Mouse (Mus musculus): ENCODE measurements around the gene Zc2hc1c. TPM values are rescaled to one million over a fixed set of nuclear protein-coding genes. Genes with fewer than 3 reads are reported as not detected.

Zc2hc1c gene
- polyA plus RNA-seq, 1 experiment from 2014 or later: 0.12 TPM

- no peaks in the 10 kb centered on the region for H3K9me3 ChIP-seq (replicated peaks)
- 37% methylated on average over 5 of the region's 5 CpGs for WGBS (ENCODE audit: insufficient replicate concordance)
- peaks cover 40% of the 10 kb centered on the region for H3K27me3 ChIP-seq (replicated peaks)
- H3K36me3 ChIP-seq: no peaks in the 10 kb centered on the region
- H3K4me2 ChIP-seq: no peak overlapping the region
- no peak overlapping the region for H3K4me3 ChIP-seq
- H3K9ac ChIP-seq: no peak overlapping the region
- peaks cover 18% of the 10 kb centered on the region for H3K4me1 ChIP-seq
- ATAC-seq: no peak
- no peak overlapping the region for H3K27ac ChIP-seq
Measured at GRCm38 (mm10) chr12:85286941-85287340, 1.4 kb upstream of the Zc2hc1c start.

GRCm38 (mm10) chr12:85287809-85288485 is 444 bp upstream of the Zc2hc1c start, which contains the start of gene Acyp1:
Gene Acyp1 (minus strand): TSS chr12:85288438.
- peak within 1 kb of the TSS; percentile 71 for H3K4me2 ChIP-seq
- 16% methylated on average over 21 of the region's 21 CpGs for WGBS (ENCODE audit: insufficient replicate concordance)
- peaks cover 40% of the 10 kb centered on the region for H3K27me3 ChIP-seq (replicated peaks)
- H3K4me3 ChIP-seq: peak within 1 kb of the TSS; percentile 62
- H3K4me1 ChIP-seq: peaks cover 18% of the 10 kb centered on the region
- peak within 1 kb of the TSS; percentile 7; the same call in 1 of the 2 replicates for H3K27ac ChIP-seq
- H3K9me3 ChIP-seq (replicated peaks): no peaks in the 10 kb centered on the region
- H3K9ac ChIP-seq: peak within 1 kb of the TSS; percentile 52
- H3K36me3 ChIP-seq: no peaks in the 10 kb centered on the region
- peak; percentile 72 for ATAC-seq

- Histone ChIP-seq H3K9me3 (replicated peaks) (peaks cover 5% of the 10 kb centered on the region; the same call in 1 of the 2 replicates), H3K36me3 (no peaks in the 10 kb centered on the region), H3K9ac (no peak overlapping the region), H3K4me1 (peaks cover 18% of the 10 kb centered on the region), H3K4me3 (peak overlapping the region; percentile 62; the same call in 1 of the 2 replicates), H3K27ac (no peak overlapping the region), H3K4me2 (peak overlapping the region; percentile 71), H3K27me3 (replicated peaks) (peaks cover 40% of the 10 kb centered on the region)
- ATAC-seq: no peak
- 54% methylated on average over 24 of the region's 24 CpGs for WGBS (ENCODE audit: insufficient replicate concordance)
Measured at GRCm38 (mm10) chr12:85289157-85290000, 988 bp downstream of the Zc2hc1c start.

GRCm38 (mm10) chr12:85290633-85291032 is 2.2 kb downstream of the Zc2hc1c start:
- Histone ChIP-seq H3K36me3 (no peaks in the 10 kb centered on the region), H3K4me3 (no peak overlapping the region), H3K4me1 (peaks cover 18% of the 10 kb centered on the region), H3K4me2 (no peak overlapping the region), H3K27ac (no peak overlapping the region), H3K9me3 (replicated peaks) (peaks cover 8% of the 10 kb centered on the region; the same call in 1 of the 2 replicates), H3K9ac (no peak overlapping the region), H3K27me3 (replicated peaks) (peaks cover 40% of the 10 kb centered on the region)
- ATAC-seq: no peak
- WGBS (ENCODE audit: insufficient replicate concordance): 71% methylated on average over 10 of the region's 10 CpGs

GRCm38 (mm10) chr12:85291541-85291940 is 3.1 kb downstream of the Zc2hc1c start:
- no peak overlapping the region for H3K9ac ChIP-seq
- H3K4me3 ChIP-seq: no peak overlapping the region
- no peak overlapping the region for H3K4me2 ChIP-seq
- H3K27ac ChIP-seq: no peak overlapping the region
- no peak for ATAC-seq
- peaks cover 18% of the 10 kb centered on the region for H3K4me1 ChIP-seq
- peaks cover 44% of the 10 kb centered on the region for H3K27me3 ChIP-seq (replicated peaks)
- H3K36me3 ChIP-seq: no peaks in the 10 kb centered on the region
- peaks cover 8% of the 10 kb centered on the region; the same call in 1 of the 2 replicates for H3K9me3 ChIP-seq (replicated peaks)

GRCm38 (mm10) chr12:85292288-85292687 is 3.9 kb downstream of the Zc2hc1c start:
- no peak overlapping the region for H3K27ac ChIP-seq
- ATAC-seq: no peak
- 65% methylated on average over 6 of the region's 6 CpGs for WGBS (ENCODE audit: insufficient replicate concordance)
- no peak overlapping the region for H3K4me3 ChIP-seq
- no peak overlapping the region for H3K4me2 ChIP-seq
- peaks cover 43% of the 10 kb centered on the region for H3K27me3 ChIP-seq (replicated peaks)
- H3K9ac ChIP-seq: no peak overlapping the region
- peaks cover 18% of the 10 kb centered on the region for H3K4me1 ChIP-seq
- no peaks in the 10 kb centered on the region for H3K36me3 ChIP-seq
- peaks cover 8% of the 10 kb centered on the region; the same call in 1 of the 2 replicates for H3K9me3 ChIP-seq (replicated peaks)

- no peak for ATAC-seq
- Histone ChIP-seq H3K4me3 (no peak overlapping the region), H3K27me3 (replicated peaks) (peaks cover 36% of the 10 kb centered on the region), H3K36me3 (no peaks in the 10 kb centered on the region), H3K4me1 (peaks cover 12% of the 10 kb centered on the region), H3K9ac (no peak overlapping the region), H3K27ac (no peak overlapping the region), H3K9me3 (replicated peaks) (peaks cover 8% of the 10 kb centered on the region; the same call in 1 of the 2 replicates), H3K4me2 (no peak overlapping the region)
Measured at GRCm38 (mm10) chr12:85292906-85293305, 4.5 kb downstream of the Zc2hc1c start.

- Histone ChIP-seq H3K4me2 (no peak overlapping the region), H3K9me3 (replicated peaks) (peaks cover 8% of the 10 kb centered on the region; the same call in 1 of the 2 replicates), H3K27ac (no peak overlapping the region), H3K4me3 (no peak overlapping the region), H3K36me3 (peaks cover 12% of the 10 kb centered on the region), H3K4me1 (no peaks in the 10 kb centered on the region), H3K27me3 (replicated peaks) (peaks cover 10% of the 10 kb centered on the region), H3K9ac (no peak overlapping the region)
- WGBS (ENCODE audit: insufficient replicate concordance): 69% methylated on average over 2 of the region's 2 CpGs
- no peak for ATAC-seq
Measured at GRCm38 (mm10) chr12:85295506-85295905, 7.1 kb downstream of the Zc2hc1c start.

- no peak overlapping the region for H3K4me3 ChIP-seq
- 80% methylated on average over 5 of the region's 5 CpGs for WGBS (ENCODE audit: insufficient replicate concordance)
- peaks cover 26% of the 10 kb centered on the region for H3K36me3 ChIP-seq
Measured at GRCm38 (mm10) chr12:85296915-85297314, 8.5 kb downstream of the Zc2hc1c start.

GRCm38 (mm10) chr12:85297345-85297997 is 9.1 kb downstream of the Zc2hc1c start:
- H3K4me2 ChIP-seq: no peak overlapping the region
- ATAC-seq: no peak
- 73% methylated on average over 10 of the region's 10 CpGs for WGBS (ENCODE audit: insufficient replicate concordance)

More at GRCm38 (mm10) chr12:85296915-85297314, 8.5 kb downstream of the Zc2hc1c start:
- Histone ChIP-seq H3K9ac (no peak overlapping the region), H3K27me3 (replicated peaks) (peaks cover 5% of the 10 kb centered on the region; the same call in 1 of the 2 replicates), H3K4me2 (no peak overlapping the region), H3K27ac (no peak overlapping the region), H3K9me3 (replicated peaks) (peaks cover 8% of the 10 kb centered on the region; the same call in 1 of the 2 replicates), H3K4me1 (no peaks in the 10 kb centered on the region)
- ATAC-seq: no peak

GRCm38 (mm10) chr12:85298127-85298834 is 9.9 kb downstream of the Zc2hc1c start:
- Histone ChIP-seq H3K27ac (no peak overlapping the region), H3K4me1 (no peaks in the 10 kb centered on the region), H3K9ac (no peak overlapping the region), H3K4me3 (no peak overlapping the region), H3K4me2 (no peak overlapping the region), H3K27me3 (replicated peaks) (peaks cover 5% of the 10 kb centered on the region; the same call in 1 of the 2 replicates), H3K36me3 (peaks cover 38% of the 10 kb centered on the region), H3K9me3 (replicated peaks) (peaks cover 8% of the 10 kb centered on the region; the same call in 1 of the 2 replicates)
- ATAC-seq: no peak
- WGBS (ENCODE audit: insufficient replicate concordance): 78% methylated on average over 11 of the region's 11 CpGs

More at GRCm38 (mm10) chr12:85297345-85297997, 9.1 kb downstream of the Zc2hc1c start:
- Histone ChIP-seq H3K36me3 (peaks cover 32% of the 10 kb centered on the region), H3K27ac (no peak overlapping the region), H3K9ac (no peak overlapping the region), H3K4me1 (no peaks in the 10 kb centered on the region), H3K9me3 (replicated peaks) (peaks cover 8% of the 10 kb centered on the region; the same call in 1 of the 2 replicates), H3K4me3 (no peak overlapping the region), H3K27me3 (replicated peaks) (peaks cover 5% of the 10 kb centered on the region; the same call in 1 of the 2 replicates)

Data from liver, embryonic 12.5 days (tissue).